Mouse (Mus musculus) c-Kit-positive CD71-positive TER-119-negative erythroid progenitor cells, embryonic 14.5 days (primary cell): ENCODE results near the gene Twist2.

ENCODE experiments used
- DNase-seq: peaks from one replicate; pipeline ENCODE4 v3.0.0-alpha.2; 2013; ENCODE audit warnings: low read depth

Twist2 gene

GRCm38 (mm10) chr1:91800967-91801843 is at the start of gene Twist2:
TSS of gene Twist2 (plus strand) at chr1:91801461.
- DNase-seq = no peak

- DNase-seq = no peak
Measured at GRCm38 (mm10) chr1:91752931-91753330, 48.3 kb upstream of the Twist2 start.

- peak; percentile 6 for DNase-seq
Measured at GRCm38 (mm10) chr1:91755102-91755501, 46.2 kb upstream of the Twist2 start.

GRCm38 (mm10) chr1:91757292-91757691 is 44.0 kb upstream of the Twist2 start:
- no peak for DNase-seq

- no peak for DNase-seq
Measured at GRCm38 (mm10) chr1:91758143-91758542, 43.1 kb upstream of the Twist2 start.

GRCm38 (mm10) chr1:91758600-91759515 is 42.4 kb upstream of the Twist2 start:
- no peak for DNase-seq

- DNase-seq = no peak
Measured at GRCm38 (mm10) chr1:91760140-91760986, 40.9 kb upstream of the Twist2 start.

GRCm38 (mm10) chr1:91762528-91763091 is 38.7 kb upstream of the Twist2 start:
- no peak for DNase-seq

GRCm38 (mm10) chr1:91770221-91770624 is 31.0 kb upstream of the Twist2 start:
- no peak for DNase-seq

- DNase-seq = no peak
Measured at GRCm38 (mm10) chr1:91770676-91771075, 30.6 kb upstream of the Twist2 start.

GRCm38 (mm10) chr1:91776928-91777327 is 24.3 kb upstream of the Twist2 start:
- no peak for DNase-seq

- no peak for DNase-seq
Measured at GRCm38 (mm10) chr1:91779819-91780218, 21.4 kb upstream of the Twist2 start.

- no peak for DNase-seq
Measured at GRCm38 (mm10) chr1:91781182-91781581, 20.1 kb upstream of the Twist2 start.

- DNase-seq = no peak
Measured at GRCm38 (mm10) chr1:91784162-91784561, 17.1 kb upstream of the Twist2 start.

- DNase-seq = no peak
Measured at GRCm38 (mm10) chr1:91799323-91799722, 1.9 kb upstream of the Twist2 start.

GRCm38 (mm10) chr1:91800348-91800747 is 913 bp upstream of the Twist2 start:
- DNase-seq = no peak

- peak; percentile 7 for DNase-seq
Measured at GRCm38 (mm10) chr1:91801844-91802366, 644 bp downstream of the Twist2 start.

GRCm38 (mm10) chr1:91802406-91803121 is 1.3 kb downstream of the Twist2 start:
- DNase-seq = no peak

GRCm38 (mm10) chr1:91803416-91803815 is 2.2 kb downstream of the Twist2 start:
- no peak for DNase-seq

- DNase-seq = no peak
Measured at GRCm38 (mm10) chr1:91816067-91816466, 14.8 kb downstream of the Twist2 start.

GRCm38 (mm10) chr1:91816571-91816970 is 15.3 kb downstream of the Twist2 start:
- no peak for DNase-seq
